Mouse (Mus musculus): ENCODE data around the gene Prkd1. TPM values are rescaled to one million over a fixed set of nuclear protein-coding genes. Genes with fewer than 3 reads are reported as not detected.

The Prkd1 gene
- 7.2 TPM for polyA plus RNA-seq (2014; fragmentation: Illumina TruSeq; extraction: RNeasy Lipid Tissue Mini Kit (QIAGEN cat#74804); ENCODE audit: insufficient read depth, low read depth, low replicate concordance)

DNA sequence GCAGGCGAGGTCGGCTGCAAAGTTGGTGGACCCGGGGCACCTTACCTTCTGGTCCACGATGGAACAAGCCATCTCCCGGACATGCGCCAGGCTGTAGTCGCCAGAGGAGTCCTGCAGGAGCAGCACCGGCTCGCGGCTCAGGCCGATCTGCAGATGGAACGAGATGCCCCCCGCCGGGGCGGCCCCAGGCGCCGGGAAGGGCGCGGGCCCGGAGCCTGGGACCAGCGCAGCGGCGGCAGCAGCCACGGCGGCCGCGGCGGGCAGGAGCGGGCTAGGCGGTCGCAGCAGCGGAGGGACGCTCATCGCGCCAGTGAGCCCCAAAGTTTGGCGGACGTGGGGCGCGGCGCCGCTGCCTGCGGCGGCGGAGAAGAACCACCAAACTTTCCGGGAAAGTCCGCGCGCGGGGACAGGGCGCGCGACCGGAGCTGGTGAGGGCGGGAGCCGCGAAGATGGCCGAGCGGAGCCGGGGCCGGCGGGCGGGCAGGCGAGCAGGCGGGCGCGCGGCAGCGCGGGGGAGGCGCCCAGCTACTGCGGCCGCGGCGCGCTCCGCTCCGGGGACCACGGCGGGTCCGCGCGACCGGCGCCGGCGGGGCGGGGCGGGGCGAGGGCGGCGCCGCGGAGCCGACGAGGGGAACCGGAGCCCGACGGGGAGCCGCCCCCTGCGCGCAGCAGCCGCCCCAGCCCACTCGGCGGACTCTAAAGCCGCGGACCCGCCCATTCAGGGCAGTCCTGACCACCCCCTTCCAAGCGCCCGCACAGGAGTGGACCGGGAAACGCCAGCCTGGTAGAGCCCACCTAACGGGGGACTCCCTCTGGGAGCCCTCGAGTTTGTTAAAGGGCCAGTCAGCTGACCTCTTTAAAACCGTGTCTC lies at the start of gene Prkd1:
TSS of gene Prkd1 (minus strand) at position 428 of the 871 bp plus-strand sequence.

Data from lung, adult 10 weeks (tissue).